Mouse (Mus musculus) kidney, adult 8-10 months (tissue): ENCODE measurements around the gene Tmem266.
A peak's percentile ranks its signal among the peaks of the same experiment; 100 is the strongest.

Source experiments
- DNase-seq, 2 experiments: peaks; one replicate each; pipeline ENCODE4 v3.0.0; 2022

Tmem266 gene

DNA sequence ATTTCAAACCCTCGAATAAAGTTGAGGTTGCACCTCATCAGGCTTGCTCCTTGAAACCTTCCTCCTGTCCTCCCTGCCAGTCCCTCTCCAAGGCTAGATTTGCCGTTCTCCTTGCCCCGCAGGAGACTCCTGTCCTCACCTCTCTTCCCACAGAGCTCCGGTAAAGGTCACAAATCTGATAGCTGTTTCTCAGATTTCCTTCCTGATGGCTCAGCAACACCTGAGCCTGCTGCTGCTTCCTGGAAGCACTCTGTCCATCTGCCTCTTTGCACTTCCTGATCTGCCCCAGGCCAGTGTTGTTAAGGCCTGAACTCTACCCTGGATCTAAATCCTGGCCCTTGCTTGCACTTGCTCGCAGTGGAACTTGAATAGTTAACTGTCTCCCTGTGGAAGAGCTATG, 5.8 kb downstream of the Tmem266 start:
- DNase-seq = no peak

DNA sequence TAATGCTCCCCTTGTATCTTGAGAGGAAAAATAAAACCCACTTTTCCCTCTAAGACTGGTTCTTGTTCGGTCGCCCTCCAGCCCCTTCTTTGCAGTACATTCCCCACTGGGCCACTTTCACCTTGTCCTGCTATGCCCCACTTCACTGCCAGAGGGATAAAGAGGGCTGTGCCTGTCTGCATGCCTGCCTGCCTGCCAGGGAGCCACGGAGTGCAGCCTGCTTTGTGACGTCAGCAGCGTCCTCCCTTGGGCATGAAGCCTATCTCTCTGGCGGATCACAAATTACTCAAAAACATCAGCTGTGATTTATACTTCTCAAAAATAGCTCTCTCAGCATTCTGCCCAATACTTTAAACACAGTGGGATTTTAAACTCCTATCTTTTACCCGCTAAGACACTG, 6.2 kb downstream of the Tmem266 start:
- peak in 1 of 2 experiments; percentile 10 for DNase-seq

DNA sequence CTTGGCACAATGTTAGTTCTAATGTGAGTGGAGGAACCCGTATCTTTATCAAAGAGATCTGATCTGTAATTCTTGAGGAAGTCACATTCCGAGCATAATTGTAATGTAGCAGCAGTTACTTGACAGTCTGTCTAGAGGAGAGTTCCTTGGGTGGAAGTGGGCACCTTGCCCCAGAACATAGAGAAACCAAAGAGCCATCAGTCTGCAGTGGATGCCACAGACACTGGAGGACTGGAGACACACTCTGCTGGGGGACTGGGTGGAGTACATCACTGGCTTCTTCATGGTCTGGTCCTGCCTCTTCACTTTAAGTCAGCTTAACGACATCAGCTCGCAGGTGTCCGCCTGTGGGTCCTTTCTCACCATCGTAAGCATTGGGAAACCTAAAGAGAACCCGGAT, 17.5 kb downstream of the Tmem266 start:
- DNase-seq = no peak

DNA sequence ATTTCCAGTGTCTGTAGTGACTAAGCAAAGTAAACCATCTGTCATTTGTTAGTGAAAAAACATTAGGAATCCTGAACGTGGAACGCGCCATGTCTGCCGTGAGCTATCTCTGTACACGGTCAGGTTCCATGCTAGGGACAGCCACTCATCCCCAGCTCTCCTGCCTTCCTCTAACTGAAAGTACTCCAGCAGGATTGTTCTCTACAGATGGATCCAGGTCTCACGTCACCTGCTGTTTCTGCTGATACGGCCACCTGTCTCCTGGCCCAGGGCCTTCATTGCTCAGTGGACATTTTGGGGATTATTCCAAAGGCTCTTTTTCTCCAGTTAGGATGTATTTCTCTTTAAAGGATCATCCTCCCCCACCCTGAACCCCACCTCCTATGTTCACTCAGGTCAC, 18.6 kb downstream of the Tmem266 start:
- no peak for DNase-seq

DNA sequence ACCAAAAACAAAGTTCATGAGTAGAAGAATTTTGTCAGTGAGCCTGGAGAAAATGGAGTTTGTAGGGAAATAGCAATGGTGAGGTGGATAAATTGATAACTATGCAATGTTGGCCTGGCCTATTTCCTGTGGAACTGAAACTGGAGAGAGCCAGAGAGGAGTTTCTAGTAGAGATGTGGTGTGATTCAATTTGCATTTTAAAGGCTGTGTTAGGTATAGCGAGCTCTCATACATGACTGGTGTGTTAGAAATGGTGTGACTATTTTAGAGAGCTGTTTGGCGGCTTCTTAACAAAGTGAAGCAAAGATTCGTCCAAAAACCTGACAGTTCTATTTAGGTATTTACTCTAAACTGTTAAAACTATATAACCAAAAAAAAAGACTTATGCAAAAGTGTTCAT, 22.0 kb downstream of the Tmem266 start:
- no peak for DNase-seq

DNA sequence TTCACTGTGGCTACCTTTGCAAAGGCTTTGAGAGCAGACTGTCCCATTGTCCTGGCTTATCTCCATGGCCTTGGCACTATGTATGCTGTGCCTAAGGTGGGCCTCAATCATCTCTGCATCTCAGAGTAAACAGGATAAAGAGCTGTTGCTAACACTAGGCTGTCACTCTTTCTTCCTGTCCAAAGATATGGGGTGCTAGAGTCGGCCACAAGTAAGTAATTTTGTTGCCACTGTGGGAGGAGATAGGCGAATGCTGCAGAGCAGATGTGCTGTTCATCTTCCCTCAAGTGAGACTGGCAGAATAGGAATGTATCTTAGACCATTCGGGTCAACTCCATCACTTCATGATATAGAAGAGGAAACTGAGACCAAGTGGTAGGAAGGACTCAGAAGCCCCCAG, 28.0 kb downstream of the Tmem266 start:
- no peak for DNase-seq

DNA sequence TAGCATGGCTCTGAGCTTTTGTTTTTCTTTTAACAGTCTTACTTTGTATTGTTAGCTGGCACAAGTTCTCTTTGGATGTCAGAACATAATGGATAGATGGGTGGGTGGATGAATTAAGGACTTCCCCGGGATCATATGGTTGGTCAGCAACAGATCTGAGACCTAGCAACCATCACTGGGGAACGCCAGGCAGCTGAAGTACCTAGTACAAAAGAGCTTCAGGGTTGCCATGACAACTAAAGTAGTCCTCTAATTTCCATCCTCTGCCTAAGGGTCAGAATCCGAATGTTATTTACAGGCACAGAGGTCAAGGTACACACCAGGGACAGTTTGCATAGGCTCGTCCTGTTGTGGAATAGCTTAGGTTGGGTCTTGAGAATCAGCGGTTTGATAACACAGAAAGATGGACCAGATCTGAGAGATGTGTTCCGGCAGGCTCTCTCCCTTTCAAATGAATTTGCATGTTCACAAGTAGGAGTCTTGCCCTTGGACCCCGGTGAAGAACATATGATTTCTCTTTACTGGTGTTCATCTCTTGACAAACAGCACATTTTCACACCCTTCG, 28.6 kb downstream of the Tmem266 start:
- DNase-seq = no peak

DNA sequence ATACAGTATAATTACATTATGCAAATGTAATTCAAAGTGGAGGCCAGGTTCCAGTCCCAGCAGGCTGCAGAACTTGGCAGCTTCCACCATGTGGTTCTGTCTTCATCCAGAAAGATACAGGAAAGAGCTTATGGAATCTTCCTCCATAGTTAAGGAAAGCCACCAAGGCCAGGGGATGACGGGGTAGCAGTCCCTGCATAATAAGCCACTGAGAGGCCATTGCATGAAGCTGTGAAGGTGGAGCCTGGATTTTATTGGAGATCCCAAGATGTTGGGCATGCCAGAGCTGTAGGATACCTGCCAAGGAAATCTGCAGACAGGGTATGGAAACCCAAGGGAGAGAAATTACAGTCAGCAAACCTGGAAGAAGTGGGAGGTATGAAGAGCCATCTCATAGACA, 30.5 kb downstream of the Tmem266 start:
- DNase-seq = no peak

DNA sequence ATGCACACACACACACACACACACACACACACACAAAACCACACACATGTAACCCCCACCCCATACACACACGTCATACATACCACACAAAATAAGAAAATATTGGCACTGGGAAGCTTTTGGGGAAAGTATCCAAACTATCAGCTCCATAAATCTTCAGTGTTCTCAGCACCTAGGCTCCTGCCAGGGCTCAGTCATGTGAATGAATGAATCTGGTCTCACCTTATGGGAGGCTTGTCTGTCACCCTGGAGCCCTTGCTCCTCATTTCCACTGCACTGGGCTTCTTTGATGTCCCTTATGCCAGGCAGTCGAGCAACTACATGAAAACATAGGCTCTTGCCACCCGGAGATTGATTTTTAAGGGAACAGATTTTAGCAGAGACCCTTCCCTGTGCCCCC, 33.7 kb downstream of the Tmem266 start:
- DNase-seq = no peak

DNA sequence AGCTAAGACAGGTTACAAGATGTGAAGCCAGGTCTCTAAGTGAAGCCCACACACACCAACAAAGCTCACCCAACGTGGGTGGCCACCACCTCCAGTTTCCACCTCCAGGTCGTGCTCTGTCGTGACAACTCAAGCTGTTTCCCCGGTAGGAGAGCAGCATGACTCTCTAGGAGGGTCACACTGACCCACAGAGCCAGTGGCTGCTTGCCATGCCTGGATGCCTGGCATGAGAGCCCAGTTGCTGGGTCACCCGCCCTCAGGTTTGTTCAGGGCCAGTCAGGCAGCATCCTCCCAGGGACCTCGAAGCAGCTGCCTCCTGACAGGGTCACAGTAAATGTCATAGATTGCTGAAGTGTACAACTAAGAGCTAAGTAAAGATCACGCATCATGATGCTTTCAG, 34.1 kb downstream of the Tmem266 start:
- no peak for DNase-seq

DNA sequence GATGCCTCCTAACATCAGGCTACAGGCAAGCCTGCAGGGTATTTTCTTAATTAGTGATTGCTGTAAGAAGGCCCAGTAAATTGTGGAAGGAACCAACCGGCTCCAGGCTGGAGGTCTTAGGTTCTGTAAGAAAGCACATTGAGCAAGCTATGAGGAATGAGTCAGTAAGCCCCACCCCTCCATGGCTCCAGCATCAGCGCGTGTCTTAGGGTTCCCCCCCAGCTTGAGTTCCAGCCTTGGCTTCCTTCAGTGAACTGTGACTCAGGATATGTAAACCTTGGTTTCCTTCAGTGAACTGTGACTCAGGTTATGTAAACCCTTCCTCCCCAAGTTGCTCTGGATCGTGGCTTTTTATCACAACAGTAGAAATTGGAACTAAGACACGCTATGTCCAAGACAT, 35.3 kb downstream of the Tmem266 start:
- no peak for DNase-seq

DNA sequence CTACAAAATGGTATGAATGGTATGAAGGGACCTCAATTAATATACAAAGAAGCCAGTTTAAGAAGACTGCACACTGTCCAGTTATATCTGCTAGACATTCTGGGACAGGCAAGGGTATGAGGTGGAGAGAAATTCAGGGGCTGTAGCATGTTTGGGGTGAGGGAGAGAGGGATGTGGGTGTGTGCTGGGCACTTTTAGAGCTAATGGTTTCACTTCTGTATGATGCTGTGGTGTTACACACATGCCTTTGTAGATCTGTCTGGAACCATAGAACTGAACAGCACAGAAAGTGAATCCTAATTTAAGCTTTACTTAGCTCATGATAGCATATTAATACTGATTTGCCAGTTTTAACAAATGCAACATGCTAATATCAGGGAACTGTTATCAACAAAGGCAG, 37.0 kb downstream of the Tmem266 start:
- DNase-seq = no peak

DNA sequence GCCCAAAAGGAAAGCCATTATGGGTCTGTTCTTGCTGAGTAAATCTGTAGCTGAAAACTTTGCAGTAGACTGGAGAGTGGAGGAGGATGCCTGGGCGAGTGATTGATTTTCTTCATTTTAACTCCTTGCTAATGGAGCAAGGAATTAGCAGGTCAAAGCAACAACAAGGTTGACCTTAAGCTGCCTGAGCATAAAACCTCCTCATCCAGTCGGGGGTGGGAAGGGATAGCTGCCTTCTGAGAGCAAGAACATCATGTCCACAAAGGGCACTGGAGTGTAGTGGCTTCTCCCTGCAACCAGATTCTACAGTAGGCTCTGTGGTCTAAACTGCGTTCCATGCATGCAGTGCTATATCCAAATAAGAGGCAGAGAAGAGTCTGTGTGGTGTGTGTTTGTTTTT, 41.3 kb downstream of the Tmem266 start:
- DNase-seq = no peak

DNA sequence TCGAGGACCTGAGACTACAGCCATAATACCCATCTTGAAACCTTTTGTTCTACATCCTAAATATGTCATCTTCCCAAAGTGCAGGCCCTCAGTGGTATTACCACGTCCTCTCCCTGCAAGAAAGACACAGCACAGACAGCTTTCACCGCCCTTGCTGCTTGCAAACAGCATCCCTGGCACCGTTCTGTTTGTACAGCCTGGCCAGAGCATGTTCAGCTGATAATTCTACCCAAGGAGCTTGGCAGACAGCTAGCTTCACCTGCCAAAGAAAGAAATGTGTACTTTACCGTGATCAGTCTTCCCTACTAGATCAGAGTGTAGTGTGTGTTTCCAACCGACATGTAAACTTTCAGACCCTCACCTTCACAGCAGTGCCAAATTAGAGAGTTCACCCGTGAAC, 45.2 kb downstream of the Tmem266 start:
- no peak for DNase-seq

DNA sequence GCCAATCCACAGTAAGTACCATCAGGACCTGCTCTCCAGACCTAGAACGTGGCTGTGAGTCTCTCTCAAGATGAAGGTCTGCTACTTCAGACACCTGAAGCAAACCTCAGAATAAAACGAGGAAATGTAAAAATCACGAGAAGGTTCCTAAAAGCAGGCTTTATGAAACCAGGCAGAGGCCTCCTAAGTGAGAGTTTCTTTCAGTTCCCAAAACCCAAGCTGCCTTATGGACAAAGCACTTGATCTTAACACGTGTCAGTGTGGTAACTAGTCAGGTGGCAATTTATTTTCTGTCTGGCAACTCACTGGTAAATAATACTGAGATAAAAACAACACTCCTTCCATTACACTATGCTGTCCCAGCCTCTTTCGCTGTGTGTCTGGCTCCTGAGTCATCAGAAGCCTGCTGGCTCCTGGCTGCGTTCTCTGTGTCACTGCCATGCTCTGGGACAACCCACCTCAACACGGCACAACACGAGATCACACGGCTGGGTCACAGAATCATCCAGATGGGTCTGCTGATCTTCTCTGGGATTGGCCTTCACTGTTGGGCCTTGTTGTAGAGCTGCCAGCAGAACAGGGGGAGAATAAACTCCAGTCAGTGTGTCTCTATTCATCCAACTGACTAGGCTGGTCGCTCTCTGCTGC, 51.0 kb downstream of the Tmem266 start:
- DNase-seq = no peak

DNA sequence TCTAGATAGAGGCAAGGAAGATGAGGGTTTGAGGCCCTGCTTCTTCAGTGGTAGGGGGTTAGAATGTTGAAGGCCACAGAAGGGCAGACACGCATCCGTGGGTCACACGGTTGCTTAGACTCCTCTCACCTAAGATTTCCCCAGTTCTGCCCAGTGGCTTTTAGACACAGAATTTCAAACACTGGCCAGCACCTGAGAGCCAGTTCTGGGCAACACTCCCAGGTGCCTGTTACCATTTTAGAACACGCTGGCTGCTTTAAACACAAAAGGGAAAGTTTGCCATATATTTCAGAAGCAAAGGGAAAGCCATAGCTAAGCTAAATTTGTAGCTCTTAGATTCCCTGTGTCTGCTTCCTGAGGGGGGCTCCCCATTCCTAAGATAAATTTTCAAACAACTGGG, 54.7 kb downstream of the Tmem266 start:
- DNase-seq = no peak

DNA sequence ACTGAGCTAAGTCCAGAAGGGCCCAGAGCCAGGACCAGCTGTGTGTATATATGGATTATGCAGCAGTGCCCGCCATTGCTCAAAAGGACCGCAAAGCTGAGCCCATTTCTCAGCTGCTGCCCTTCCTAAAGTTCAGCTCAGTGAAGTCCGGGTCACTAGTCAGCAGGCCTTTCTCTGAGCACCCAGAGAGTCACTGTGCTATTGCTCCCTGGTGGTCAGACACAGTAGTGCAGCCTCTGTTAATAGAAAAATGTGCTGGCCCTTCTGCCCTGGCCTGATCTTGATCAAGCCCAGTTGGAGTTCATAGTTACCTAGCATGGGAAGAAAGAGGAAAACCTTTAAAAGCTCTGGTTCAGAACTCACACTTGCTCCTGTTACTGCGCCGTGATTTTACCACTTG, 55.7 kb downstream of the Tmem266 start:
- peak; percentile 17 to 56 for DNase-seq

DNA sequence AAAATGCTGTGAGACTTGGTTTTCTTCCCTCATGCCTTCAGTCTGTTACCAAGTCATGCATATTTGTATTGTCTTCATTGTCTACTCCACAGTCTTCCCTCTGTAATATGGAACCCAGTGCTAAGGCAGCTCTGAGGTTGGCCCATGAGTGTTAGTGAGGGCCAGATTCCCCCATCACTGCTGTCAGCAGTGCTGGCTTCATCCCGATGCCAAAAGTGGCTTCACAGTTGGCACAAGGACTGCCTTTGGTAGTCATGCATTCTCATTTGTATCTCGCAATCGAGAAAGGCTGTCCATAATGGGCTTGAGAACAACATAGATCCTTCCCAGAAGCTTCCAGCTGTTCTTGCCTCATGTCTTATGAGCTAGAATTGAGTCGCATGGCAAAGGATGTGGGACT, 59.4 kb downstream of the Tmem266 start:
- DNase-seq = no peak

DNA sequence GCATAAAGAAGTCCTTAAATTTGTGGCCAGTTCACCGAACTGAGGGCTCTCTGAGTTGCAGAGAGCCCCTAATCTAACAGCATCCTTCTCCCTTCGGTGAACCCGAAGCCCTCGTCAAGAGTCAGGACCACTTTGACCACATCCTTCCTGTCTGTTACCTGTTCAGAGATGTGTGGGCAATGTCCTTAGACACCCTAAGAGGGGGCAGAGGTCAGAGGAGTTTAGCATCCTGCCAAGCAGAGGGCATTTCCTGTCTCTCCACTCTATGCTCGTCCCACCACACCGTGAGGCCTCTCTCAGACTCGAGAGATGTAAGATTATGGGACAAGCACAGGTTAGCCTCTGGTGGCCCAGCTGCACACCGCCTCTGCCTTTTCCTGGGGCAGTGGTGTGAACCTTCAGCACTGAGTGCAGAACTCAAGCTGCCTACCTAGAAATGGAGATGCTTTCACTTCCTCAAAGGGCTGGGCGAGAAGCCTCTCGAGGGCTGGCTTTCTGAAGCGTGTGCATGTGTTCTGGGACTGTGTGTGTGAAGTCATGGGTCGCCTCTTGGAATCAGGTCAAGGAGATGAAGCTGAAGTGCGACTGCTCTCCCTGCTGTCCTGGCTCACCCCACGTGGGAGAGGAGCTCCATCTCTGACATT, 61.3 kb downstream of the Tmem266 start:
- no peak for DNase-seq

DNA sequence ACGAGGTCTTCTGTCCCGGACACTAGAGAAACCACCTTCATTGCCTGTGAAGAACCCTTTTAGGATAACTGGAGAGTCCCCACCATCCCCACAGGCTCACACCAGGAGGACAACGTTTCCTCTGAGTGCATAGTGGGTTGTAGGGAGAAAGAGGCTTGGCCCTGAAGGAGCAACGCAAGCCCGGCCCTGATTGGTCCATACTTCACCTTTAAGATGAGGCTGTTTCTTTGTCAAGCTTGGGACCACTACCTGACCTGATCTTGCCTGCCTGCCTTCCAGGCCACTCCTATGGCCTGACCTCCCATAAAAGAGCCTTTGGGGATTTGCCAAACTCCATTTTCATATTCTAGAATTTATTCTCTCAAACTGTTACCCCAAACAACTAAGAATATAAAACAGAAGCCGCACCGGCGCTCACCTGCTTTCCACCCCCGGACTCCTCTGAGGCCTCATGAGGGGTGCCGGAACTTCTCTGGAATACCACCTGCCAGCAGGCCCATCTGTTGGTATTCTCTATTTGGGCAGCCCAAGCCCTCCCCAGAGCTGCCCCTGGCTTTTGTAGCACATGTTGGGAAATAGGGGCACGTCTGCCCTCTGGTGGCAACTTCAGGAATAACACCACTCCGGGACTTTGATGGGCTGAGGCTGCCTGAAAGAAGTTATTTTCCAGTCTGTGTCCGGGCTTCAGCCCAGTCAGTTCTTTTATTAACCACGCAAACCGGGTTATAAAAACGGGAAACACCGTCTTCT, 65.4 kb downstream of the Tmem266 start:
- DNase-seq = peak; percentile 16 to 72

DNA sequence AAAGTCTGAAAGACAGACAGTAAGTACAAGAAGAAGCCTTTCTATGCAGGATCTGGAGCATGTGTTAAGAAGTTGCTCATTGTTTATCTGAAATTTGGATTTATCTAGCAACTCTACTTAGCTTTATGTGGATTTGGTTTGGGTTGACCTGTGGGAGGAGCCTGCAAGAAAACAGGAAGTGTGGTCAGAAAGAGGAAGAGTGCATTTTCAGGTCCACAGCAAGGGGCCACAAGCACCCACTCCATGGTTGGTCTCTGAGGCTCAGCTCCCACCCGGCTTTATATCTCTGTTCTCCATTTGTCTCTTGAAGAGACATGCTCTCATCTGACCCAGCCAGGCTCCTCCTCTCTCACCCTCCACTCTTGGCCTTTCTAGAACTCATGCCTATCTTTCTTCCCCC, 68.9 kb downstream of the Tmem266 start:
- no peak for DNase-seq

DNA sequence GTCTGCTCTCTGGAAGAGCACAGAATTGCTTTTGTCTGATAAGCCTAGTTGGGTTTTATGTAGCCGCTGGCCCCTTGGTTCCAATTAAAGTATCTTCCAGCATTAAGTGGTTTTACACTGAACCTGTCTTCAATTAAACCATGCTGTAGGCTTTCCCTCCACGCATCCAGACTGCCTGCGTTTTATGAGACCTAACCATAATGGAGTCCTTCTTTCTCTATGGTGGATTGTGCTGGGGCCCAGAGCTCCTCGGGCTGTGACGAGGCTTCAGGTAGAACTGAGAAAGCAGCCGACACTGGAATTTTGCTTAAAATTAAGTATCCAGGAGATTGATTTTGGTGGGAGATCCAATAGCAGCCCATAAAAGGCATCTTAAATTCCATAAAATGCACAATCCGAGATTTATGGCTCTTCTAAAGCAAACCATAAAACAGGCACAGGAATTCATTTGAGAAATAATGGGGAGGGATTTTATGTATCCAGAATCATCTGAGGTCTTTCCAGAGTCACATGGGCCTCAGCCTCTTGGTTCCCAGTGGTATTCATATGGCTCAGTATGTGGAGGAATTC, 72.4 kb downstream of the Tmem266 start:
- no peak for DNase-seq

DNA sequence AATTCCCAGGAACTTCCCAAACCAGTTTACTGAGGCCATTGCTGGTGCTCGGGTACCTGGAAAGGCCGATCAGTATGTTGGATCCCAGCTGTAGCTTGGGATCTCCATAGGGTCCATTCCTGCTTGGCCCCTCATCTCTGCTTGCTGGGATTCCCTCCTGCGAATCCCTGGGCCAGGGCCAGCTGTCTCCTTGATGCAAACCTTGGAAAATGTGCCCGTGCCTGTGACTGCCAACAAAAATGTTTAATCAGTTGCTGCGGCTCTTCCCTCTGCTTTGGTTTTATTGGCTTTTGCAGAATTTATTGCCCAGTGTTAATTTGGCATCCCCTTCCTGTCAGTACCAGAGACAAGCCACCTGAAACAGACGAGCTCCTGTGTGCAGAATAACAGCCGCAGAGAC, 75.6 kb downstream of the Tmem266 start:
- DNase-seq = no peak

DNA sequence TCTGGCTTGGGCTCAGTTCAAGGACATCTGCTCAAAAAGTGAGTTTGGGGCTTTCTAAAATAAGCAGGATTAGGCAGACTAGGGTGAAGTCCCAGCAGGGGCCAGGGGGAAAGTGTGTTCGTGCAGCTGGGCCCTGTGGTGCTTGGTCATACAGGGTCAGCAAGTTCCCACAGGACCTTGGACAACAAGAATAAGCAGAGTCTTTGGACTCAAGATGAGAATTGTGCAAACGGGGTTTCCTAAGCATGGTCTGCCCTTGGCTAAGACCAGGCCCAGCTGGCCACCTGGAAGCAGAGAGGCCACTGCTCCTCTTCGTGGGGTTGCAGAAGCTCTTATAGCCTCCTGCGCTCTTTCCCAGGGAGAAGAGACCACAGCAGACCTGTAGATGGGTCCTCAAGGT, 77.5 kb downstream of the Tmem266 start:
- no peak for DNase-seq
